Mouse (Mus musculus) ES-E14 (cell line): ENCODE measurements around the gene Nup210. TPM values are rescaled to one million over a fixed set of nuclear protein-coding genes. Genes with fewer than 3 reads are reported as not detected.

ENCODE experiments used
- DNase-seq: peaks from one replicate; pipeline ENCODE4 v3.0.0-alpha.2; 2013; ENCODE audit warnings: low read depth, low spot score
- H3K27ac ChIP-seq: 2 replicates; pipeline ENCODE4 v1.5.1; 2012; ENCODE audit warnings: low read depth, mild to moderate bottlenecking, low read length, moderate library complexity, mixed read lengths; ENCODE audit not compliant: poor library complexity, insufficient read depth, severe bottlenecking
- H3K36me3 ChIP-seq: 2 replicates; pipeline ENCODE4 v1.6.1; 2012; ENCODE audit warnings: mild to moderate bottlenecking, low read length, moderate library complexity, mixed read lengths; ENCODE audit not compliant: control insufficient read depth, poor library complexity, insufficient read depth, severe bottlenecking
- H3K4me1 ChIP-seq, 2 experiments: fragments of 150-350 bp in 1 of 2; sonication (generic) in 1 of 2; 2 replicates each; pipeline ENCODE4 v1.6.1; 2012; ENCODE audit warnings: low read length in 2 of 2, mild to moderate bottlenecking in 1 of 2, mixed read lengths in 1 of 2; ENCODE audit not compliant: control insufficient read depth in 2 of 2, insufficient read depth in 2 of 2, poor library complexity in 1 of 2
- H3K4me3 ChIP-seq, 2 experiments: fragments of 150-350 bp in 1 of 2; sonication (generic) in 1 of 2; 2 replicates each; pipeline ENCODE4 v1.5.1; 2012; ENCODE audit warnings: low read length in 2 of 2, low read depth in 1 of 2, mild to moderate bottlenecking in 1 of 2, mixed read lengths in 1 of 2; ENCODE audit not compliant: insufficient read depth in 1 of 2, poor library complexity in 1 of 2, severe bottlenecking in 1 of 2
- H3K9ac ChIP-seq: 2 replicates; pipeline ENCODE4 v1.6.1; 2012; ENCODE audit warnings: low read depth, mild to moderate bottlenecking, low read length, mixed read lengths; ENCODE audit not compliant: poor library complexity, insufficient read depth, severe bottlenecking
- H3K9me3 ChIP-seq: fragments of 150-350 bp; sonication (generic); 2 replicates; pipeline ENCODE4 v1.6.1; 2012; ENCODE audit warnings: low read depth, mild to moderate bottlenecking, low read length; ENCODE audit not compliant: control insufficient read depth, insufficient read depth
- CHD2 ChIP-seq: IDR thresholded peaks from 2 replicates; pipeline ENCODE4 v1.6.1; 2014; ENCODE audit warnings: mild to moderate bottlenecking, low read depth, low read length, inconsistent platforms
- HCFC1 ChIP-seq: IDR thresholded peaks from 2 replicates; pipeline ENCODE4 v1.6.1; 2012; ENCODE audit warnings: low read length, inconsistent platforms, borderline replicate concordance; ENCODE audit not compliant: insufficient read depth
- MAFK ChIP-seq: IDR thresholded peaks from 2 replicates; pipeline ENCODE4 v1.6.1; 2014; ENCODE audit warnings: mild to moderate bottlenecking, low read depth, low read length, inconsistent platforms; ENCODE audit not compliant: insufficient read depth
- ZC3H11A ChIP-seq: IDR thresholded peaks from 2 replicates; pipeline ENCODE4 v1.6.1; 2012; ENCODE audit warnings: low read depth, mild to moderate bottlenecking, inconsistent platforms, low read length, borderline replicate concordance
- ZNF384 ChIP-seq: IDR thresholded peaks from 2 replicates; pipeline ENCODE4 v1.6.1; 2012; ENCODE audit warnings: low read depth, low read length, inconsistent platforms
- in situ Hi-C, 2 experiments: fragments of 600-800 bp; cut with MboI; formaldehyde crosslinking; loops; one replicate each; pipeline ENCODE4 v1.15.1; 2025; ENCODE audit warnings: low sequenced_read_pairs in 2 of 2, inconsistent platforms in 1 of 2; ENCODE audit not compliant: unreplicated experiment in 2 of 2
- total RNA-seq: library from RNA; depleted of rRNA; stranded (reverse); fragments of 300-350 nt; gene quantifications from 2 replicates; pipeline ENCODE4 v1.2.3, GENCODE M21; 2012

Gene Nup210
- total RNA-seq, 1 experiment, result 65.9 TPM

DNA sequence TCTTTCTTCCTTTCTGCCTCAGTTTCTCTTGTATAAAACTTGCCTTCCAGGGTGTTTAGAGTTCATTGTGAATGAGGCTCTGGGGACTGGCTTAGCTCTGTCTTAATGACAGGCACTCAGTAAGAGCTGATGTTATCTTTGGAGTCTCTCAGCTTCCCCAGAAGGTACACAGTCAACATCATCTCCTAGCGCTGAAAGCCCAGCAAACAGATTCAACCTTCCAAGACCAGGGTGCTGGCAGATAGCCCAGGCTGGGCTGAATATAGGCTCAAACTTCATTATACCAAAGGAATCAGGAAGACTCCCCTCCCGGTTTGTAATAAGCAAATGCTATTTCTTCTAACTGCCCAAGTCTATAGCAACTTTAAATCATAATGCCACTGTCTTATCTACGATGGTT lies 38.7 kb upstream of the Nup210 start:
- H3K27ac ChIP-seq, result no peak overlapping the region
- in situ Hi-C loops, result loop anchor here in 1 of 2 experiments (25.0 kb wide), 1 partner anchor 107 kb away; no protein-coding TSS in a partner anchor
- no peak overlapping the region for H3K9ac ChIP-seq
- no peak for TF ChIP-seq ZNF384
- TF ChIP-seq MAFK, result no peak
- no peak for TF ChIP-seq HCFC1
- TF ChIP-seq ZC3H11A, result no peak
- no peak for TF ChIP-seq CHD2
- no peak overlapping the region for H3K4me3 ChIP-seq
- no peak for DNase-seq
- H3K9me3 ChIP-seq, result no peaks in the 10 kb centered on the region
- H3K36me3 ChIP-seq, result no peaks in the 10 kb centered on the region
- peaks cover 2% of the 10 kb centered on the region in 2 experiments; a peak in 1 of 4 replicates for H3K4me1 ChIP-seq

DNA sequence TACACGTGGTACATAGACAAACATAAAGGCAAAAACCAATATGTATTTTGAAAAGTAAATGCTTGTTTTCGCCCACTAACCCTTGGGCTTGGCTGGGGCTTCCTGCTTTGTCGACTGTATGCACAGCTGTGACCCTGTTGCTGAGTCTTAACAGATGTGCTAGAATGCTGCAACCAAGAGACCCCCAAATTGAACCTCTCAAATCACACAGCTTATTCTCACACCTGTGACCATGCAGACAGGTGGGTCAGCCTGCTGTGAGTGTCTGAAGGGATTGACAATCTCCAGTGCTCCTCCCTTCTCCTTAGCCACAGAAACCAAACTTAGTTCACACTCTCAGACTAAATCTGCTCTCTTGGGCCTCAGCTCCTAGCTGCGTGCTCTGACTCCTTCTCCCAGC lies 38.1 kb upstream of the Nup210 start:
- Histone ChIP-seq H3K4me1 (peaks cover 2% of the 10 kb centered on the region in 2 experiments; a peak in 1 of 4 replicates), H3K36me3 (no peaks in the 10 kb centered on the region), H3K27ac (no peak overlapping the region), H3K4me3 (no peak overlapping the region), H3K9me3 (no peaks in the 10 kb centered on the region), H3K9ac (no peak overlapping the region)
- TF ChIP-seq ZNF384 (no peak), CHD2 (no peak), ZC3H11A (no peak)
- DNase-seq, result no peak
- in situ Hi-C loops, result loop anchor here in 1 of 2 experiments (25.0 kb wide), 1 partner anchor 108 kb away; no protein-coding TSS in a partner anchor

DNA sequence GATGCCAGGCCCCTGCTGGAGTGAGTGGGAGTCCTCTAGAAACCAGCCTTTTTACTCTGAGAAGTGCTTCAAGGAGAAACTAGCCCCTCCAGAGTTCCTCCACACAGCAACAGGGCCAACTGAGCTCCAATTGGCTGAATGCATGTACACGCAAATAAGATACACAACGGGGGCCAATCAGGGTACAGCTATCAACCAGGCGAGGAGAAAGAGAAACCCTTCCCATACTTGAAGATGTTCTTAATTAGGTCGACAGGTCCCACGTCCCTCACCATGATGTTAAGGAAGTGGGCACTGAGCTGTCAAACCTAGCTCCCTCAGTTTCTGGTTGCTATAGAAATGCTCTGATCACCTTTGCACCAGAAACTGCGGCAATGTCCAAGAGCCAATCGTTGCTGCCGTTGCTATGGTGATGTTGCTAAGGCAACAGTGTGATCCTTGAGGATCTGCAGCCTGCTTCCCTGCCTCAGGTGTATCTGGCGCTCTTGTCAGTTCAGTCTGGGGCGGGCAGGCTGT lies 37.0 kb upstream of the Nup210 start:
- H3K27ac ChIP-seq, result no peak overlapping the region
- no peak overlapping the region for H3K4me3 ChIP-seq
- in situ Hi-C loops, result loop anchor here in 1 of 2 experiments (25.0 kb wide), 1 partner anchor 109 kb away; no protein-coding TSS in a partner anchor
- no peaks in the 10 kb centered on the region for H3K36me3 ChIP-seq
- TF ChIP-seq ZC3H11A (no peak), ZNF384 (no peak), MAFK (no peak), HCFC1 (no peak)
- H3K9ac ChIP-seq, result no peak overlapping the region
- DNase-seq, result peak; percentile 72
- H3K4me1 ChIP-seq, result peaks cover 2% of the 10 kb centered on the region in 2 experiments; a peak in 1 of 4 replicates
- no peaks in the 10 kb centered on the region for H3K9me3 ChIP-seq

DNA sequence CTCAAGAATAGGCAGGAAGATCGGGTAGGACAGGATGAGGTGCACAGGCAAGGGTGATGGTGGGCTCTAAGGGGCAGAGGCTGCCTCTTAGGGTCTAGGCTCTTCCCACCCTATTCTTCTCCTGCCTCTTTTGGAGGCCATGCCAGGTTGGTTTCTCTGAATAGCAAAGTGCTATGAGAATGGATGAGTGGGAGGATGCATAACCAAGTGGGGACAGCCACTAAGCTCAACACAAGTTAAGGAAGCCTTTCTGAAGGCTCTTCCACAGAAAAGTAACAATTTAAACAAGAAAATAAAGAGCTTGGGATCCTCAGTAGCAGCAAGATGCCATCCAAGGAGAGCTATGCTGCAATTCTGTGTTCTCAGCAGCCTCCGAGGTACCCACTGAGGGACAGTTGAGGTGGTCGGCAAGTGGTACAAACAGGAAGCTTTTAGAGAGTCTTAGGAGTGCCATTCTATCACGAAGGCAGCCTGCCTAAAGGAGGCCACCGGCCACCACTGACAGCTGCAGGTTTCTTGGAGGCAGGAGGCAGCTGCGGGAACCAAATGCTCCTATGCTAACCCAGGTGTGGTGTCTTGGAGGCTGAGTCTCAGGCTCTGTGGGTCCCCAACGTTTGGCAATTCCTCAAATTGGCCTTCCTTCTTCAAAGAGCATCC lies 36.4 kb upstream of the Nup210 start:
- no peak overlapping the region for H3K4me3 ChIP-seq
- in situ Hi-C loops, result loop anchor here in 1 of 2 experiments (25.0 kb wide), 1 partner anchor 109 kb away; no protein-coding TSS in a partner anchor
- TF ChIP-seq MAFK, result no peak
- H3K27ac ChIP-seq, result no peak overlapping the region
- no peak overlapping the region for H3K9ac ChIP-seq
- H3K36me3 ChIP-seq, result no peaks in the 10 kb centered on the region
- no peaks in the 10 kb centered on the region for H3K9me3 ChIP-seq
- peaks cover 2% of the 10 kb centered on the region in 2 experiments; a peak in 1 of 4 replicates for H3K4me1 ChIP-seq
- DNase-seq, result no peak

DNA sequence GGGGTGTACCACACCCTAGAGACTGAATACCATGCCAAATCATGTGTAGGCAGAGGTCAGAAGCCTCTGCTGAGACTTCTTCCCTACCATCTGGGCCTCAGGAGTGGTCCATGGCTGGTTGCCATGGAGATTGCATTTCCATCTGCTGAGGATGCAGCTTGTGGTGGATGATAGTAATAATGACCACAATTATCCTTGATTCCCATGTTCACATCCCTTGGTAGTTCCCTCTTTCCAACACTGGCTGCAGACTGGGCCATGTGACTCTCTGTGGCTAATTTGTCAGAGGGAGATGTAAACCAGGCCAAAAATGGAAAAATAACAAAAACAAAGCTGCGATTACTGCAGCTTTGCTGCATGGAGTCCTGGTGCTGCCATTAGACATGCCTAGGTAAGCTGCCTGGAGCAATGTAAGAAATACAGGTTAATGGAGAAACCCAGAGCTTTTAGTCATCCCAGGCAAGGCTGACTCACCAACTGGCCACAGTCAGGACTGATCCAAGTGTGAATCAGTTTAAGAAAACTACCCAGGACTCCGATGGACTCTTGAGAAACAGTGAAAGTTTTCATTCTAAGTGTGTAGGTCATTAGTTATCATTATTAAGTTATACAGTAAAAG lies 30.6 kb upstream of the Nup210 start:
- no peak overlapping the region for H3K27ac ChIP-seq

More for the DNA sequence above, 30.6 kb upstream of the Nup210 start:
- Histone ChIP-seq H3K4me1 (no peaks in the 10 kb centered on the region), H3K9me3 (no peaks in the 10 kb centered on the region), H3K4me3 (no peak overlapping the region), H3K9ac (no peak overlapping the region), H3K36me3 (no peaks in the 10 kb centered on the region)
- no peak for DNase-seq
- in situ Hi-C loops, result no loop called here
- TF ChIP-seq HCFC1 (no peak), ZC3H11A (no peak), MAFK (no peak), ZNF384 (no peak), CHD2 (no peak)
